Mouse (Mus musculus): ENCODE data around the gene Tspan14. TPM values are rescaled to one million over a fixed set of nuclear protein-coding genes. Genes with fewer than 3 reads are reported as not detected.

Gene Tspan14
- polyA plus RNA-seq, 1 experiment from 2014 or later = 95.0 TPM

DNA sequence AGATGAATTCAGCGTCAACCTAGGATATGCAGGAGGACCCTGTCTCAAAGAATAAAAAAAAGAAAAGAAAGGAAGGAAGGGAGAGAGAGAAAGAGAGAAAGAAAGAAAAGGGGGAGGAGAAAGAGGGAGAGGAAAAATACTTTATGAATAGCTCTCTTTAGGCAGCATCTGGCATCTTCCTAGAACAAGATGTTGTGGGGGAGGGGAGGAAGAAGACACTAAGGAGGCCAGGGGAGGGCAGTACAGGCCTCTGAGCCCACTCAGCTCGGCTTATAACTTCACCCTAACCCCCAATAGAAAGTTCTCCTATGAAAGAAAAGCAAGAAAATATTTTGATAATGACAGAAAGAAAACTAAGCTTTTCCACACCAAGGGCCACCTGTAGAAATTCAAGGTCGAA lies 9.0 kb downstream of the Tspan14 start:
- whole genome bisulfite sequencing = 41% methylated on average over 3 of the region's 3 CpGs

DNA sequence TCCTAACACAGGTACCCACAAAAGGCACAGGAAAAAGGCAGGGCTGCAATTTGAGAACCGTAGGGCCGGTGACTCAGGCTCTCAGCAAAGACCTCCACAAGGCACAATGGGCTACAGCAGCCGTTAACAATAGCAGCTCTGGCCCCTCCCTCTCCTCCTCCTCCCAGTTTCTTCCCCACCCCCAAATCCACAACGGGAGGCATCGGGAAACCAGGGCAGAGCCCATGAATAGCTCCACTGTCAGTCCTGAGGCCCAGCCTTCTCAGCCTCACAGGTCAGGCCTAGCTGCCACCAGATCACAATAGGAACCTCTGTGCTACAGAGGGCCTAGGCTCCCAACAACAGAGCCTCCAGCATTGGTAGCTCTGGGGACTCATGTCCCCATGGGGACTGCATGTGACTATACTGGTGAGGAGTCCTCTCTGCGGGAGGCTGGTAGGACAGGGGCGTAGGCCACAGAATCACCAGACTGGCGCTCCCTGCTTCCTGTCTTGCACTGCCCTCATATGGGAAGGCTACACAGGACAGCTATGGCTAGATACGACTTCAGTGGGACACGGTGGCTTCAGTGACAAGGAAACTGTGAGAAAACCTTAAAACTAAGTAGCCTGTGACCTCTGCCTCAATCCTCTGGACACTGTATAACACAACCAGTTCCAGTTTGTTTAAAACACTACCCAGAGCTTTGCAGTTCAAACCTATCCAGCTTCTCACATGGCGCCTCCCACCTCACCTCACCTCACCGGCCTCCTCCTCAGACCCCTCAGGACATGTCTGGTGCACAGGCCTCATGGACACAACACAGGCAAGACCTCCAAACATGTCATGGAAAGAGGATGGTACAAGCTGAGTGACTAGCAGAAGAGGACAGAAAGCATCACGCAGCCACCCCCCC lies 10.1 kb downstream of the Tspan14 start:
- Histone ChIP-seq H3K27ac (peak overlapping the region; percentile 98), H3K9me3 (replicated peaks) (no peaks in the 10 kb centered on the region), H3K4me1 (peaks cover 83% of the 10 kb centered on the region), H3K27me3 (no peaks in the 10 kb centered on the region), H3K4me2 (replicated peaks) (peak overlapping the region; percentile 42), H3K36me3 (no peaks in the 10 kb centered on the region), H3K4me3 (no peak overlapping the region), H3K9ac (peak overlapping the region; percentile 39)
- 19% methylated on average over 13 of the region's 13 CpGs for WGBS
- peak; percentile 89 for ATAC-seq (ENCODE audit: low FRiP score)

More for the DNA sequence above, 9.0 kb downstream of the Tspan14 start:
- no peaks in the 10 kb centered on the region for H3K27me3 ChIP-seq
- no peak for ATAC-seq (ENCODE audit: low FRiP score)
- H3K9ac ChIP-seq = peak overlapping the region; percentile 5; the same call in 1 of the 2 replicates
- peak overlapping the region; percentile 98 for H3K27ac ChIP-seq
- H3K4me3 ChIP-seq = no peak overlapping the region
- H3K4me2 ChIP-seq (replicated peaks) = no peak overlapping the region
- peaks cover 84% of the 10 kb centered on the region for H3K4me1 ChIP-seq
- H3K36me3 ChIP-seq = no peaks in the 10 kb centered on the region
- no peaks in the 10 kb centered on the region for H3K9me3 ChIP-seq (replicated peaks)

DNA sequence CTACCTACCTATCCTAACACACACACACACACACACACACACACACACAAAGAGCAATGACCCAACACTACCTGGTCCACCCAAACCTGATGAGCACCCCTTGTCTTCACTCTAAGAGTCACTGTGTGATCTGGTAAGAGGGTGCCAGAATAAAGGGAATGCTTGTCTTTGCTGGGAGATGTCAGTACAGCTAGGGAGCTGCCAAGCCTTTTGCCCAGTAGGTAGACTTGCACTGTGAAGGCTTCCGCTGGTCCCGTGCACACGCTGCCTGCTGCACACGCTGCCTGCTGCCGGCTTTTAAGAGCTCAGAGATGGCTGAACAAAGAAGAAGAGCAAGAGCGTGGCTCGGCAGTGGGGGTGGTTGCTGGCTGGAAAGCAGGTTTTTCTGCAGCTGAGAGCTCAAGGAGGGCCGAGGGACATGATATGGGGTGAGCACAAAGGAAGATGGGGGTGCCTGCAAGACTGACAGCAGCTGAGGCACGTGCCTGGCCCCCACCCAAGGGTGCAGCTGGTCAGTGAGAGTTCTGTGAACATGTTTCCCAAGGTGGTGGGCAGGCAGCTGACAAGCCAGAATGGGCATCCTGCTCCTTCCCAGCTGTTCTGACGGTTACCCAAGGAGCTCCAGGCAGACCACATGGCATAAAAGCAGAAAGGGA lies 10.9 kb downstream of the Tspan14 start:
- H3K27me3 ChIP-seq = no peaks in the 10 kb centered on the region
- H3K4me1 ChIP-seq = peaks cover 85% of the 10 kb centered on the region
- H3K27ac ChIP-seq = peak overlapping the region; percentile 98
- H3K4me3 ChIP-seq = 0 out of 2 replicates have a peak overlapping the region, but pooled peaks have one; percentile 1
- peak overlapping the region; percentile 39 for H3K9ac ChIP-seq
- 3% methylated on average over 10 of the region's 10 CpGs for whole genome bisulfite sequencing
- H3K9me3 ChIP-seq (replicated peaks) = no peaks in the 10 kb centered on the region
- H3K4me2 ChIP-seq (replicated peaks) = peak overlapping the region; percentile 42
- H3K36me3 ChIP-seq = no peaks in the 10 kb centered on the region
- ATAC-seq (ENCODE audit: low FRiP score) = peak; percentile 61; the same call in 1 of the 2 replicates

DNA sequence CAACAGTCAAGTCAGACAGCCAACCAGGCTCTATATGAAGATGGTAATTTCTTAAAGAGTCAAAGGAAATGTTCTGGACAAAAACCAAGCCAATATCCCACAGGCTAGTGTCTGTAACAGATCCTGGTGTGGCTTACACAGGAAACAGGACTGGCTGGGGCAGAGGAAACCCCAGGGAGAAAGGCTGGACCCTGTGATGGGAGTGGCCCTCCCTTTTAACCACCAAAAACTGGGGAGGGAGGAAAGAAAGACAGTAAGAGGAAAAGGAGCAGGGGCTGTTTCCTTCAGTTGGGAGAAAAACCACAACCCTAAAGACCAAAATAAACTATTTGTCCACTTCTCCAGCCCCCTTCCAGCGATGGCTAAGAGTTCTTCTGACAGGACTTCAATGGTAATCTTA lies 11.5 kb downstream of the Tspan14 start:
- no peaks in the 10 kb centered on the region for H3K36me3 ChIP-seq
- H3K4me2 ChIP-seq (replicated peaks) = peak overlapping the region; percentile 42; the same call in 1 of the 2 replicates
- peak overlapping the region; percentile 39; the same call in 1 of the 2 replicates for H3K9ac ChIP-seq
- H3K4me3 ChIP-seq = no peak overlapping the region
- H3K27me3 ChIP-seq = no peaks in the 10 kb centered on the region
- peak overlapping the region; percentile 98 for H3K27ac ChIP-seq
- ATAC-seq (ENCODE audit: low FRiP score) = no peak
- 58% methylated on average over 1 of the region's 1 CpGs for WGBS
- H3K9me3 ChIP-seq (replicated peaks) = no peaks in the 10 kb centered on the region
- peaks cover 88% of the 10 kb centered on the region for H3K4me1 ChIP-seq

DNA sequence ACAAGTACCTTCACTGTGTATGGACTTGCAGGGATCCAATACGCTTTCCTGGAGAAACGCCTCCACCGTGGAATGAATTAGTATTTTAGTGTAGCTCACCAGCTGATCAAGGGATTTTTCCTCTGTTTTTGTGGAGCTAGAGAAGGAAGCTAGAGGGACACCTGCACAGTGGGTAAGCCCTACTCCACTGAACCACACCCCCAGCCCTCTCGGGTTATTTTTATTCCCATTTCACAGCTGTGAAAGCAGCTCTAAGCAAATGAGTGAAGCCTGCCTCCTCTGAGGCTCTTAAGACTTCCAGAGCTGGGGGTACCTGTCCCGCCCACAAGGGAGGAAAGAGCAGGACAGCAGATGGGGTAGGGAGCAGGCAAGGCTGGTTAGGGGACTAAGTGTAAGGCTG lies 13.2 kb downstream of the Tspan14 start:
- Histone ChIP-seq H3K36me3 (no peaks in the 10 kb centered on the region), H3K9ac (no peak overlapping the region), H3K4me2 (replicated peaks) (no peak overlapping the region), H3K4me3 (no peak overlapping the region), H3K27ac (no peak overlapping the region), H3K4me1 (peaks cover 85% of the 10 kb centered on the region), H3K9me3 (replicated peaks) (no peaks in the 10 kb centered on the region), H3K27me3 (no peaks in the 10 kb centered on the region)
- ATAC-seq (ENCODE audit: low FRiP score) = no peak
- 76% methylated on average over 5 of the region's 5 CpGs for WGBS

- ATAC-seq (ENCODE audit: low FRiP score) = no peak
- H3K4me2 ChIP-seq (replicated peaks) = no peak overlapping the region
- no peaks in the 10 kb centered on the region for H3K27me3 ChIP-seq
- no peak overlapping the region for H3K9ac ChIP-seq
- H3K27ac ChIP-seq = no peak overlapping the region
- peaks cover 81% of the 10 kb centered on the region for H3K4me1 ChIP-seq
- no peak overlapping the region for H3K4me3 ChIP-seq
- no peaks in the 10 kb centered on the region for H3K36me3 ChIP-seq
- 51% methylated on average over 2 of the region's 2 CpGs for WGBS
- no peaks in the 10 kb centered on the region for H3K9me3 ChIP-seq (replicated peaks)
These were observed 13.9 kb downstream of the Tspan14 start for GRCm38 (mm10) chr14:40952715-40953114.

GRCm38 (mm10) chr14:40952301-40952700 lies 14.3 kb downstream of the Tspan14 start:
- Histone ChIP-seq H3K27me3 (no peaks in the 10 kb centered on the region), H3K4me1 (peaks cover 79% of the 10 kb centered on the region), H3K9ac (no peak overlapping the region), H3K4me2 (replicated peaks) (no peak overlapping the region), H3K36me3 (no peaks in the 10 kb centered on the region), H3K27ac (no peak overlapping the region), H3K4me3 (no peak overlapping the region), H3K9me3 (replicated peaks) (no peaks in the 10 kb centered on the region)
- WGBS = 75% methylated on average over 3 of the region's 3 CpGs
- ATAC-seq (ENCODE audit: low FRiP score) = no peak

- Histone ChIP-seq H3K27ac (no peak overlapping the region), H3K9me3 (replicated peaks) (no peaks in the 10 kb centered on the region), H3K4me3 (no peak overlapping the region), H3K4me1 (peaks cover 56% of the 10 kb centered on the region), H3K9ac (no peak overlapping the region), H3K27me3 (no peaks in the 10 kb centered on the region), H3K36me3 (peaks cover 6% of the 10 kb centered on the region; the same call in 1 of the 2 replicates), H3K4me2 (replicated peaks) (no peak overlapping the region)
- no peak for ATAC-seq (ENCODE audit: low FRiP score)
- WGBS = 68% methylated on average over 7 of the region's 7 CpGs
These were observed 16.6 kb downstream of the Tspan14 start for GRCm38 (mm10) chr14:40949730-40950614.

DNA sequence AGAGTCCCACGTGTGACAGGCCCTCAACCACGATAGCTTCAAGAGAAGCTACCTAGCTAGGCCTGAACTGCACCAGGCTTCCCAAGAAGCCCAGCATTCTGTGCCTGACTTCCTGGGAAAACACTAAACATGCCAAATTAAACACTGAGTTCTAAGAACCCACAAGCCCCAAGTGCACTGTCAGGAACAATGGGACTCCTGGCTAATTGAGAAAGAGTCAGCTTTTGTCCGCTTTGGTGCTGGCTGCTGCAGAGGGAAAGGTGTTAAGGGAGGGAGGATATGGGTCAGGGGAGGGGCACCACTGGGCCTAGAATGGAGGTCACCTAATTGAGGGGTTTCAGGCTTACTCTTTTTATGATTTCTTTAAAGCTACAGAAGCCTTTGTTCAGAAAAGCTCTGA lies 17.6 kb downstream of the Tspan14 start:
- Histone ChIP-seq H3K27ac (no peak overlapping the region), H3K4me3 (no peak overlapping the region), H3K9ac (no peak overlapping the region), H3K36me3 (peaks cover 6% of the 10 kb centered on the region; the same call in 1 of the 2 replicates), H3K9me3 (replicated peaks) (no peaks in the 10 kb centered on the region), H3K27me3 (no peaks in the 10 kb centered on the region), H3K4me1 (peaks cover 47% of the 10 kb centered on the region), H3K4me2 (replicated peaks) (no peak overlapping the region)
- 53% methylated on average over 3 of the region's 3 CpGs for WGBS
- no peak for ATAC-seq (ENCODE audit: low FRiP score)

DNA sequence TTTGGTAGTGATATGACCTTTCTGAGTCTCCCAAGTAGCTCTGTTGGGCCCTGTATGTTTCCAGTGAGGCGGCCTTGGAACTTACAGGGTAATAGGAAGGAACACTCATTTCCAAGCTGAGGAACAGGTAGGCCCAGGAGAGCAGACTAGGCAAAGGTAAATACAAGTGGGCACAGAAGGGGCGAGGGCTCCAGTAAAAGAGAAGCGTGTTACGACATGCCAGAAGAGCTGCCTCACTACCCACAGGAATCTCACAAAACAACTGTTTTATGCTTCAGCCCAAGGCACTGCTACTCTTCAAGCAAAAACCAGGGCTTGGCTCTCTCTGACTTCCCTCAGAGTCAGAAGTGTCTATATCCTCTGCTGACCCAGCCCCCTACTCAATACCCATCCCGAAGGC lies 18.1 kb downstream of the Tspan14 start:
- Histone ChIP-seq H3K4me2 (replicated peaks) (no peak overlapping the region), H3K9ac (no peak overlapping the region), H3K27ac (no peak overlapping the region), H3K36me3 (peaks cover 6% of the 10 kb centered on the region; the same call in 1 of the 2 replicates), H3K4me1 (peaks cover 41% of the 10 kb centered on the region), H3K27me3 (no peaks in the 10 kb centered on the region), H3K9me3 (replicated peaks) (no peaks in the 10 kb centered on the region), H3K4me3 (no peak overlapping the region)
- ATAC-seq (ENCODE audit: low FRiP score) = no peak
- WGBS = 93% methylated on average over 5 of the region's 5 CpGs

DNA sequence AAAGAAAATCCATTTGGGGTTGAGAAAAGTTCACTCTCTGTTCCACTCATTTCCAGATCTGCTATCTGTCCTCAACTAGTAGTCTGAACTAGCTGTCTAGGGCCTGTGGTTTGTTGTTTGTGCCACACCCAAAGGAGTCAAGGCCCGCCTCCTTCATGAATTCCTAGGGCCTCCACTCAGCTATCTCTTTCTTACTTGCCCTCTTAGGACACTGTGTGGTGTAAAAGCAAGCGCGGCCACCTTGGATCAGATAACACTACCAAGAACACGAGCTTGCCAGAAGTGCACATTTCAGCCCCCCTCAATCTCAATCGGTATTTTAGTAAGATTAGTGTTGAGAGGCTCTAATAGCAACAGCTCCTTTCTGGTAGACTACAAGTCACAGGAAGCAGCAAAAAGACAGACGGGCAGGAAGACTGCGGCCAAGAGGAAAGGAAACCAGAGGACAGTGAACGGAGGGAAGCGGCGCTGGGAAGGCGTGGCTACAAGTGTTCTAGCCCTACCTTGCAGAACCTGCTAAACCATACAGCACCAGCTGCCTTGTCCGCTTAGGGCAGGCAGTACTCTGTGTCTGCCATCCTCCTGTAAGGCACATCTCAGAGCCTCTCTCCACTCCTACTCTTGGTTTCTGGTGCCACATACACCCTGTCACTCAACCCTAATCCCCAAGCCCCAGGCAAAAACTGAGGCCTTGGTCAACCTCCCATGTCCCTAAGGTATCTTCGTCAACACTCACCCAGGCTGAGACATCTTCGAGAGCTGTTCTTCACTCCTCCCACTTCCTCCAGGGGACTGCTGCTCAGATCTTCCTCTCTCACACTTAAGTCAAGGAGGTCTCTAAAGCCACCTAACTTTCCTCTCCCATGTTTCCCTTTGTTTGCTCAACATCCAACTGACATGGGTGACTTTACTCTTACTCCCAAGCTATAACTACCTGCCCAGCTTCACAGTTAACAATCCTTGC lies 18.9 kb downstream of the Tspan14 start:
- no peak overlapping the region for H3K27ac ChIP-seq
- peaks cover 33% of the 10 kb centered on the region for H3K4me1 ChIP-seq

More for the DNA sequence above, 18.9 kb downstream of the Tspan14 start:
- no peak overlapping the region for H3K4me3 ChIP-seq
- peaks cover 6% of the 10 kb centered on the region; the same call in 1 of the 2 replicates for H3K36me3 ChIP-seq
- no peak overlapping the region for H3K4me2 ChIP-seq (replicated peaks)
- H3K9ac ChIP-seq = no peak overlapping the region
- ATAC-seq (ENCODE audit: low FRiP score) = no peak
- no peaks in the 10 kb centered on the region for H3K9me3 ChIP-seq (replicated peaks)
- 84% methylated on average over 14 of the region's 14 CpGs for whole genome bisulfite sequencing
- no peaks in the 10 kb centered on the region for H3K27me3 ChIP-seq

All from hindbrain, embryonic 12.5 days (tissue).